Mouse (Mus musculus) mature B cell (primary cell): ENCODE data around the gene Pdcd7.
"Not testable (repeated sequence)": the region's sequence is repeated elsewhere in the genome, so short reads cannot be mapped to it uniquely, and the experiment has no call there.

Source experiments
- in situ Hi-C: fragments of 300-500 bp; cut with MboI; formaldehyde crosslinking; loops from 2 replicates; pipeline ENCODE4 v1.14.3; 2019

The Pdcd7 gene

DNA sequence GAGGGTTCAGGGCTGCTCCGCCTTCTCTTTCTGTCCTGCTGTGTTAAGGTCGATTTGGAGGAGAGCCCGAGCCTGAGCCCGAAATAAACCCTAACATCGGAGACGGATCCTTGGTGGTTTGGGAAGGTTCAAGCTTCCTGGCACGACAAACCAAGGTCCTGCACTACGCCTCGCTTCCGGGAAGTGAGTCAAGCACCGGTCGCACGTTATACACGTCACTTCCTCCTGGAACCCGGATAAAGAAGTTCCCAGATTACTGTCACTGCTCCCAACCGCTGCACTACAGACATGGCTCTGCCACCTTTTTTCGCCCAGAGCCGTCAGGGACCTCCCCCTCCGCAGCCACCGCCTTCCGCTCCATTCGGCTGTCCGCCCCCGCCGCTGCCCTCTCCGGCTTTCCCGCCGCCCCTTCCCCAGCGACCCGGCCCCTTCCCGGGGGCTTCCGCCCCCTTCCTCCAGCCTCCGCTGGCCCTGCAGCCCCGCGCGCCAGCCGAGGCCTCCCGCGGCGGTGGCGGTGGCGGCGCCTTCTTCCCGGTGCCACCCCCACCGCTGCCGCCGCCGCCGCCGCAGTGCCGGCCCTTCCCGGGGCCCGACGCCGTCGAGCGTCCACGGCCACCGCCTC lies at the start of gene Pdcd7:
Pdcd7 (plus strand) TSS at position 251 of the 622 bp plus-strand sequence.
- in situ Hi-C loops: no loop called here

DNA sequence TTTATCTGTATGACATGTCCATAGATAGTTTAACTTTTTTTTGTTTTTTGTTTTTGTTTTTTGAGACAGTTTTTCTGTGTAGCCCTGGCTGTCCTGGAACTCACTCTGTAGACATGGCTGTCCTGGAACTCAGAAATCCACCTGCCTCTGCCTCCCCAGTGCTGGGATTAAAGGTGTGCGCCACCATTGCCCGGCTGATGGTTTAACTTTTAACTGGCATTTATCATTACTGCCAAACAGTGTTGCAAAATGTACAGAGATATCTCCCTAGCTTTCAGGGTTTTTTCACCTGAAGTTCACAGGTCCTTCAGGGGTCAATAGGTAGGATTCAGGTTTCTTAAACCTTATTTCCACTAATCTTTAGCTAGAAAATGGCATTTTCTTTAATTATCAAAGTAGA lies 48.8 kb upstream of the Pdcd7 start:
- in situ Hi-C loops: no loop called here

DNA sequence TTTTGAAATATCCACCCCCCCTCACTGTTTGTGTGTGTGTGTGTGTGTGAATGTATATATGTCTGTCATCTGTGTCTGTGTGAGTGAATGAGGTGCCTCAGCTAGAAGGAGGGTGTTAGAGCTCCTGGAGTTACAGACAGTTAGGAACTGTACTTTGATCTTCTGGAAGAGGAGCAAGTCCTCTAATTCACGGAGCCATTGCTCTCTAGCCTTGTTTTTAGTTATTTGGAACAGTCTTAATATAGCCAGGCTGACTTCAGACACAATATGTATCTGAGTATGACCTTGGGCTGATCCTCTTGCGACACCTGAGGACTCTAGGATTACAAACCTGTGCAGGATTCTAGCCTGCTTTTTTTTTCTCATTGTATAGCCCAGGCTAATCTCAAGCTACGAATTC lies 47.1 kb upstream of the Pdcd7 start:
- in situ Hi-C loops: no loop called here

DNA sequence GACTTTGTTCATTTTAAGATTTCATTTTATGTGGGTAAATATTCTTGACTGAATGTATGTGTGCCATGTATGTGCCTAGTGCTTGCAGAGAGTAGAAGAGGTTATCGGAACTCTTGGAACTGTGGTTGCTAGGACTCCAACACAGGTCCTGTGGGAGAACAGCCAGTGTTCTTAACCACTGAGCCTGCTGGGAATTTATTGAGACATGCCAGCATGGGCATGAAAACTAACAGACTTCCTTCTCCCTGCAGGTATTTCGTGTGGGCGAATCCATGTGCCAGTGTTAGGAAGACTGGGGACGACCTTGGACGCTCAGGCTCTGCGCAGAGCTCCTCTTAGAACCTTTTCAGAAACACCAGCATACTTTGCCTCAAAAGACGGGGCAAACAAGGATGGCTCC lies 46.3 kb upstream of the Pdcd7 start:
- in situ Hi-C loops: no loop called here

- in situ Hi-C loops: no loop called here
These were observed 43.4 kb upstream of the Pdcd7 start for GRCm38 (mm10) chr9:65302327-65302983.

GRCm38 (mm10) chr9:65303586-65303985 lies 42.3 kb upstream of the Pdcd7 start:
- in situ Hi-C loops: no loop called here

- in situ Hi-C loops: no loop called here
These were observed 41.6 kb upstream of the Pdcd7 start for GRCm38 (mm10) chr9:65304300-65304699.

- in situ Hi-C loops: no loop called here
These were observed 39.2 kb upstream of the Pdcd7 start for GRCm38 (mm10) chr9:65306672-65307071.

DNA sequence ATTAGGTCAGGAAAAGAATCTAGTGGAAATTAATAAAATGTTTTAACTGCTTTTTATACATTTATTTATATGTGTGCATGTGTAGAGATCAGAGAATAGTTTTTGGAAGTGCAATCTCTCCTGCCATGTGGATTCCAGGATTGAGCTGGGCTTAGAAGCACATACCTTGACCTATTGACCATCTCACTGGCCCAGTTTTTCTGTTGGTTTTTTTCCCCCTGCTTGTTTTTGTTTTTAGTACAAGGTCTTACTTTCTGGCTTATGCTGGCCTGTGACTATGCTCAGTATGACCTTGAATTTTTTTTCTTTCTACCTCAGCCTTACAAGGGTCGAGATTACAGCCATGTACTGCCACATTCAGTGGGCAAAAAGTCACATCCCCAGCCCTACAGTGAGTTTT lies 37.9 kb upstream of the Pdcd7 start:
- in situ Hi-C loops: no loop called here

DNA sequence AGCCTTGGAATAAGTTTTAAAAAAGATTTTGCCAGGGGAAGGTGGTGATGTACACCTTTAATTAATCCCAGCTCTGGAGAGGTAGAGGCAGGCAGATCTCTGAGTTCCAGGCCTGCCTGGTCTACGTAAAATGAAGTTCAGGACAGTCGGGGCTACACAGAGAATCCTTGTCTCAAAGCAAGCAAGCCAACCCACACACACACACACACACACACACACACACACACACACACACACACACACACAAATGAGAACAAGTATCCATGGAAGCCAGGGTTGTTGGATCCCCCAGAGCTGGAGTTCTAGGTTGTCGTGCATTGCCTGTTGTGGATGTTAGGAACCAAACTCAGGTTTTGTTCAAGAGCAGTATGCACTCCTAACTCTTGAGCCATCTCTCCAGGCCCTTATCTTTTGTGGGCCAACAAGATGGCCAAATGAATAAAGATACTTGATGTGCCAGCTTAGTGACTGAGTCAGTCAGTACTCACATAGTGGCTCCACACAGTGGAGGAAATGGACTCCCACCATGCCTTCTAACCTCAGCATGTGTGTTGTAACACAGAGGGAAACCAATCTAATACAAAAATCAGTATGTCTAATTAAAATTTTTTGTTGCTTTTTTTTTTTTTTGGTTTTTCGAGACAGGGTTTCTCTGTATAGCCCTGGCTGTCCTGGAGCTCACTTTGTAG lies 33.1 kb upstream of the Pdcd7 start:
- in situ Hi-C loops: no loop called here

- in situ Hi-C loops: no loop called here
These were observed 32.1 kb upstream of the Pdcd7 start for GRCm38 (mm10) chr9:65313846-65314245.

GRCm38 (mm10) chr9:65322255-65322900 lies 23.5 kb upstream of the Pdcd7 start:
- in situ Hi-C loops: no loop called here

DNA sequence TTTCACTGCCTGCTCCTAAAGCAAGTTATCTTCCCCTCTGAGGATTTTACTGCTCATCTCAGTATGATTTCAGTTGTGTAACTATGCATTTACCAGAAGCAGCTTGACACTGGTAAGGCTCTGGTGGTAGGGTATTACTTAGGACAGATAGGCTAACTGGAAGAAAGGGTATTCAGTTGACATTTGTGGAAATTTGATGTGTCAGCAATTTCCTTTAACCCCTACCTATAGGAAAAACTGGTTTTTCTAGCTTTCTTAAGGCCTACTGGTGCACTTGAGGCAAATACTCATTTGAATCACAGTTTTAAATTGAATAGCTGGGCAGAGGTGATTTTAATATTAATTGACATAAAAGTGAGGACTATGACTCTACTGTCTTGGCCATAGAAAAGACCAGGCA lies 19.9 kb upstream of the Pdcd7 start:
- in situ Hi-C loops: no loop called here

DNA sequence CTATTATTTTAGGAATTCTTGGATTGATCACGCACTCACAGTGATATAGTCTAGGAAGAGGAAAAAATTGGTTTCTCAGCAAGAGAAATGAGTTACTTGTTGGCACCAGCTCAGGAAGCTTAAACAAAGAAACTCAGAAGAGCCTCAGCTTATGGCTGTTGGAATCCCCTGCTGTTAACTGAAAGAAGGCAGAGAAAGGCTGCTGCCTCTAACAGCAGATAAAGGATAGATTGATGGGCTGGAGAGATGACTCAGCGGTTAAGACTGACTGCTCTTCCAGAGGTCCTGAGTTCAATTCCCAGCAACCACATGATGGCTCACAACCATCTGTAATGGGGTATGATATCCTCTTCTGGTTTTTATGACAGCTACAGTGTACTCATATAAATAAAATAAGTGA lies 18.5 kb upstream of the Pdcd7 start:
- in situ Hi-C loops: no loop called here

- in situ Hi-C loops: no loop called here
These were observed 11.9 kb upstream of the Pdcd7 start for GRCm38 (mm10) chr9:65333958-65334357.

- in situ Hi-C loops: no loop called here
These were observed 6.8 kb upstream of the Pdcd7 start for GRCm38 (mm10) chr9:65339146-65339545.

- in situ Hi-C loops: no loop called here
These were observed 5.5 kb upstream of the Pdcd7 start for GRCm38 (mm10) chr9:65340414-65340813.

GRCm38 (mm10) chr9:65345439-65345838 lies 465 bp upstream of the Pdcd7 start:
- in situ Hi-C loops: not testable (repeated sequence)

DNA sequence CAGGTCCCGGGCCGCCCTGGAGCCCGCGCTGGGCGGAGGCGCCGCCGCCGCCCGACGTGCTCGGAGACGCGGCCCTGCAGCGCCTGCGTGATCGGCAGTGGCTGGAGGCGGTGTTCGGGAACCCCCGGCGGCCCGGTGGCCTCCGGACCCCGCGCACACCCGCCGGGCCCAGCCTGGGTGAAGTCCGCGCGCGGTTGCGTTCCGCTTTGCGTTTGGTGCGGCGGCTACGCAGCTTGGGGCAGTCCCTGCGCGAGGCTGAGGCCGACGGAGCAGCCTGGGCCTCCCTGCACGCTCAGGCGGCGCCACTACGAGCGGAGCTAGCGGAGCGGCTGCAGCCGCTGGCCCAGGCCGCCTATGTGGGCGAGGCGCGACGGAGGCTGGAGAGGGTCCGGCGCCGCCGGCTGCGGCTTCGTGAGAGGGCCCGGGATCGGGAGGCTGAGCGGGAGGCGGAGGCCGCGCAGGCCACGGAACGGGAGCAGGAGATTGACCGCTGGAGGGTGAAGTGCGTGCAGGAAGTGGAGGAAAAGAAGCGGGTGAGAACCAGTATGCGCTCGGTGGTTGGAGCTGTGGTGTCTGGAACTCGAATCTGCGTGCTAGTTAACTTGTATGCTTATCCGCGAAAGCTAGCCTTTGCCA lies 690 bp downstream of the Pdcd7 start:
- in situ Hi-C loops: no loop called here

DNA sequence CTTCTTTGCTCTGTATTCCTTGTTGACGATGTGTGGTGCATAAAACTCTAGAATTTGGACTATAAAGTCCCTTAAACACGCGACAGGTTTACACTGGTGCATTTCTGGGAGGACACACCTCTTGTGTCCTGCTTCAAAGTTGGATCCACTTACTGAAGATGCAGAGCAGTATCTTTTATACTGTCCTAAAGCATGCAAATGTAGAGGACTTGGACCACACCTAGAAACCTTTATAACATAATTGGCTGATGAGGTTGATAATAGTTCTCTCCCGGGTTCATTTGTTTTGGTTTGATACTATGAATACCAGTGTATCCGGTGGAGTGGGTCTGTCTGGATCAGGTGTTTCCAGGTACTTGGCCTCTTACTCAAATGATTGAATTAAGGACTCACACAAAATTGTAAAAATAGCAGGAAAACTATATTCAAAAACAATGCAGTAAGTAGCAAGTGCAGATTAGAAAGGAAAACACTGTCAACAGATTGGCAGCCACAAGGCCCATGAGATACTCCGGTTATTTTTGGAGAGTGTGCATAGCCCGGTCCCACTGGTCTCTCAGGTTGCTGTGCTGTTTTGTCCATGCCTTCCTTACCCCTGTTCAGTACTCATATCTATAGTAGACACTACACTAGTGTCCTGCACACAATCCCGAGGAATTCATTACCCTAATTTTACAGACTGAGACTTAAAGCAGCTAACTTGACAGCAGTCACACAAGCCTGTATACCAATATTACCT lies 1.4 kb downstream of the Pdcd7 start:
- in situ Hi-C loops: no loop called here

DNA sequence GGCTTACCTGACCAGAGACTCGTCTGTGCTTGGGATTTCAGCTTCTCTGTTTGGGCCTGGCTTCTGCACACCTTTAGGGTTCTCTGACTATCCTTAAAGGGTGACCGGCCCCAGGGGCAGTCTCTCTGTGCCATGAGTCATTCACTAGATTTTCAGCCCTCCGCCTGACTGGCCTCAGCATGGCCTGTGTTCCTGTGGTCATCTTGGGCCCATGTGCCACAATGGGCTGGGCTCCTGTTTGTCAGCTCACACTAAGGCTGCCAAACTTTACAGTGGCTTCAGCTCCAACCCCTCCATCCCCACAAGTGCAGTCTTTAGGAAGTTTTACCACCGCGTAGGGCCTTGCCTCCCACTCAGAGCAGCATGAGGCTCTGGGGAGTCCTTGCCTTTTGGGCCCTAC lies 7.3 kb downstream of the Pdcd7 start:
- in situ Hi-C loops: no loop called here

- in situ Hi-C loops: no loop called here
These were observed 10.7 kb downstream of the Pdcd7 start for GRCm38 (mm10) chr9:65356561-65356960.
